Mouse (Mus musculus) MEL-GATA-1-ER (cell line): Measurements from ENCODE around the gene Dynlt1c.
"Not testable (repeated sequence)": the region's sequence is repeated elsewhere in the genome, so short reads cannot be mapped to it uniquely, and the experiment has no call there.

Experiments used
- DNase-seq: peaks from one replicate; pipeline ENCODE4 v3.0.0-alpha.2; 2012; ENCODE audit warnings: low read depth; ENCODE audit errors: extremely low read depth

Gene Dynlt1c

DNA sequence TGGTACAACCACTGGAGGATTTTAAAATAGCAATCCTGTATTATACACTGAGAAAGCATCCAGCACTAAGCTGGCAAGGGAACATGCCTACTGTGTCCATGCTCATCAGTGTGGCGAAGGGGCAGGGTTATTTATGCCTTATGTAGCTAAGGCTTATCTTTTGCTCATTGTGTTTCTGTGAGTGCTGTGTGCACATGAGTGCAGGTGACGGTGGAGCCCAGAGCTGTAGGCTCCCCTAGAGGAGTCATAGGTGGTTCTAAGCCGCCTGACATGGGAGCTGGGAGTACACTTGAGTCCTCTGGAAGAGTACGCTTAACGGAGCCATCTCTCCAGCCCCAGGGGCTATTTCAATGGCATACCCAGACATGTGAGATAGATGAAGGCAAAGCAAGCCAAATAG is 17.8 kb downstream of the Dynlt1c start:
- DNase-seq, result not testable (repeated sequence)

DNA sequence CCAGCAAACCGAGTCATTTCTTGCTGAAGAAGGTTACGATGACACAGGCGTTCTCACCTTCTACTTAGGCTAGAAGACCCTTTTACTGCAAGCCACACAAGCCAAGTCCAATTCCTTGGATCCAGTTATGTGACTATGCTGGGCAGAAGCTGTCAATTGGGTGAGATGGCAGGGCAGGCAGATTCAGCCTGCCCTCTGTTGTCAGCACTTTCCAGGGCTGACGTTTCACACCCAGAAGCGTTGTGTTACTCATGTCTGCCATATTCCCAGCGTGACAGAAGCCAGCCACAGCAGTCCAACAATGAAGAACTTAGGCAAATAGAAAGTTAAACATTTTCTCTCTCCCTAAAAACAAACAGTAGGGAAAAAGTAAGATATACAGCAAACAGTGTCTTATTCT is 18.6 kb downstream of the Dynlt1c start:
- DNase-seq, result not testable (repeated sequence)

- DNase-seq, result not testable (repeated sequence)
These were observed 19.4 kb downstream of the Dynlt1c start for GRCm38 (mm10) chr17:6620730-6621451.

- DNase-seq, result not testable (repeated sequence)
These were observed 20.5 kb downstream of the Dynlt1c start for GRCm38 (mm10) chr17:6621976-6622375.

GRCm38 (mm10) chr17:6624926-6625558 is 23.6 kb downstream of the Dynlt1c start:
- not testable (repeated sequence) for DNase-seq

DNA sequence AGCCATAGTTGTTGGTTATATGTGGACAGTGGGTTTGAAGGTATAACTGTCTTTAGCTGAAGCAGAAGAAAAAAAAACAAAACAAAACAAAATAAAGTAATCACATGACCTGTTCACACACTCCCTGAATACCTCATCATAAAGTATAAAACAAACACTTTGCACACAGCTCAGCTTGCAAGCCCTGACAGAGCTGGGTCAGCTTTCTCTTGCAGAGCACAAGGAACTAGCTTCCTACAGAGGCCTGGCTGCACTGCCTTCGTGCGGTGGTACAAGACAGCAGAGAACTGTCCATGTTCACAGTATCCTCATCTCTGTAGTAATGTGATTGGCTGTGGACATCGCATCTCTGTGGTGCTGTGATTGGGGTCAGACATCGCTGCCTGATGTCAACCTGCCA is 28.9 kb downstream of the Dynlt1c start:
- not testable (repeated sequence) for DNase-seq

- not testable (repeated sequence) for DNase-seq
These were observed 31.4 kb downstream of the Dynlt1c start for GRCm38 (mm10) chr17:6632850-6633249.

DNA sequence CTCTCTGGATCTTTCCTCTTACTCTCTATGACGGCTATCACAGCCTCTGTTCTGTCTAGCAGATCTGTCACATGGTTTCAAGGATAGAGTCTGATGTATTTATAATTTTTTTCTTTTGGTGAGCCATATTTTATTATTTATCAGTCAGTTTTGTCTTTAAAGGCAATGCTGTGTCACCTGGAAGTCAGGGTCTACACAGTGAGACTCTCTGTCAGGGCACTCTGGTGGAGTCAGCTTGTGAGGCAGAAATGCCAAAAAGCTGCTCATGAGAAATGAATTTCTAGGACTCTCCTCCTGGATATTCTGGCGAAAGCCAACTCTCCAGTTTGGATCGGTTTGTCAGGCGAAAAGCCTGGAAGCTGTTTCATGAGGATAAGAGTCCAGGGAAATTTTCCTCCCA is 34.3 kb downstream of the Dynlt1c start:
- DNase-seq, result not testable (repeated sequence)

DNA sequence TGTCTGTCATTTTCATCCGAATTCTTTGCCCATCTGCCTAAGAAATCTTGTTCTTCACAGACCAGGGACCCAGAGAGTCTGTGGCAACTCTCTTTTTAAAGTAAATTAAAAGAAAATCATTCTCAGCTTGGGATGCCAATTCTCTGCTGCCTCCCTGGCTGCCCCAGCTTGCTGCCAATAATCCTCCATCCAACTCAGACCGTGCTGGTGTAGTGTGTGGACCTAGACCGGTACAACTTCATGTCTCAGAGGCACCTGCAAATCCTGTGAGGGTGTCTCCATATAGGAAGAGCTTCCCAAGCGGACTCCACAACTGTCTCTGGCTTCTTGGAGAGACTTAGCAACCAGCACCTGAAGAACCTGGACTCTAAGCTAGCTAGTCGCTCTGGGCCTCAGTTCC is 35.4 kb downstream of the Dynlt1c start:
- DNase-seq, result no peak

DNA sequence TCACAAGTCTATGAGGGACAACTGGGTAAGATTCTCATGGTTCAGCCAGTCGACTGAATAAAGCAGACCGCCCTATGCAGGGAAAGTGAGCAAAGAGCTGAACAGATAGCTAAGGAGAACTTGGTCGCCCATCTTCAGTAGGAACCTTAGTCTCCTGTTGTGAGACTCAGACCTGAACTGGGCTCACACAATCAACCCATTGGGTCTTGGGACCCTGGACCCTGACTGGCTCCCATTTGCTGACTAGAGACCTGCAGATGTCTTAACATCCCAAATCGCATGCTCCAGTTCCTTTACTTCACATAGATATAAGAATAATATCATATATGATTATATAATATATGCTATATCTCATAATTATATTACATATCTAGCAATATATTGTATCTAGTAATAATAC is 36.0 kb downstream of the Dynlt1c start:
- DNase-seq, result not testable (repeated sequence)

- DNase-seq, result not testable (repeated sequence)
These were observed 37.0 kb downstream of the Dynlt1c start for GRCm38 (mm10) chr17:6638444-6638843.

- DNase-seq, result not testable (repeated sequence)
These were observed 38.0 kb downstream of the Dynlt1c start for GRCm38 (mm10) chr17:6639486-6639885.

- DNase-seq, result not testable (repeated sequence)
These were observed 38.7 kb downstream of the Dynlt1c start for GRCm38 (mm10) chr17:6640044-6640637.

DNA sequence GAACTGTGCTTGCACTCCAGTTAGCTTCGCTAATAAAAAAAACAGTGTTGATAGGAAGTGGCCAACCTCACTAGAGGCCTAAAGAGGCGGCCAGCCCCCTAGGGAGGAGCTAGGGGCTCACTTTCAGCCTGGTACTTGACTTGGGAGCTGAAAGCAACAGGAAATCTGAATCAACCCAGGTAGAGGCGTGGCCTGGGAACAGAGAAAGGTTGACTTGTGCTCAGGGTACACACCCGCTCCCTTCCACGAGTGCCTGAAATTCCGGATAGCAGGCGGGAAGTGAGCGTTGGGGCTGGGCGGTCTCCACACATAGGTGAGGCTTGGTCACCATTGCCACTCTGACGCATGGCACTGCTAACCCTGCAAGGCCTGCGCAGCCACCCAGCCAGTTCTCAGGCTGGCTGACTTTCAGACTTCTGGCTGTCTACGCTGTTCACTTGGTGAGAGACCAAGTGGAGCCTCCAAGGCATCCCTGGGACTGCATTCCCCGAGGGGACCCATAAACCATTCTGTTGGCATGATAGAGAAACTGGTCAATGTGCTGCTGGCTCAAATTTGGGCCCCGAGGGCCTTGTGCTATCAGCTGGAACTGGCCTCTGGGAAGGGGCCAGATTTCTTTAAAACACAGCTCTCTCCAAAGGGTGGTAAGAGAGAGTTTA is 39.4 kb downstream of the Dynlt1c start:
- not testable (repeated sequence) for DNase-seq

DNA sequence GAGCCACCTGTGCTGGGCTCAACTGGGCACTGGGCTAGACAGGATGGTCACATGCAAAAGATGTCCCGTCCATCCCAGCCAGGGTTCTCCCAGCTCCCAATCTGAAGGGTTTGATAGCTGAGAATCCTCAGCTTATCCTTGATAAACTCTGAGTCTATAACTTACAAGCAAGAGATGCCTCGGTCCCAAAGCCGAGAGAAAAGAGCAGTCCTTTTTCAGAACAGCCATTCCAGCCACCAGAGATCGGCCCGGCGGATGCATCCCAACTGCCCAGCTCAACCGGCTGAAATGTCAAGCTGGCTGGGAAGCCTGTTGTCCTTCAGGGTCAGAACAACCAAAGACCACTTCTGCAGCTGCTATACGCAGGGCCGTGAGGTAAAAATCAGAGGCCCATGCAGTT is 42.7 kb downstream of the Dynlt1c start:
- DNase-seq, result not testable (repeated sequence)

DNA sequence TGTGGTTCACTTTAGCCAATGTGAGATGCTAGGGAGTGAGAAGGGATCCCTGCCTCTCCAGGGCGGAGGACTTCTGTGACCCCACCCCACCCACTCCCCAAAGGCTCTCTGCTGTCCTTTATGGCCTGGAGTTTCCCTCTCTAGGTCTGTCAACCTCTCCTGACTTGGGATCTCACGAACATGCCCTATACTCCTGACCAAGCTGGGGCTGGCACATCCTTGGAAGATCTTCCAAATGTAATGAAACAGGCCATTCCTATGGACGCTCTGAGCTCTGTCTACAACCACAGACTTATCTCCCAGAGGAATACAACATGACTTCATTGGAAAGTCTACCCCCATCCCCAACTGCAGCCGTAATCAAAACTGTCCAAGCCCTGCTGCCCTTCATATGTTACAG is 43.2 kb downstream of the Dynlt1c start:
- not testable (repeated sequence) for DNase-seq

- DNase-seq, result not testable (repeated sequence)
These were observed 44.2 kb downstream of the Dynlt1c start for GRCm38 (mm10) chr17:6645668-6646067.

GRCm38 (mm10) chr17:6646841-6647240 is 45.4 kb downstream of the Dynlt1c start:
- DNase-seq, result not testable (repeated sequence)

DNA sequence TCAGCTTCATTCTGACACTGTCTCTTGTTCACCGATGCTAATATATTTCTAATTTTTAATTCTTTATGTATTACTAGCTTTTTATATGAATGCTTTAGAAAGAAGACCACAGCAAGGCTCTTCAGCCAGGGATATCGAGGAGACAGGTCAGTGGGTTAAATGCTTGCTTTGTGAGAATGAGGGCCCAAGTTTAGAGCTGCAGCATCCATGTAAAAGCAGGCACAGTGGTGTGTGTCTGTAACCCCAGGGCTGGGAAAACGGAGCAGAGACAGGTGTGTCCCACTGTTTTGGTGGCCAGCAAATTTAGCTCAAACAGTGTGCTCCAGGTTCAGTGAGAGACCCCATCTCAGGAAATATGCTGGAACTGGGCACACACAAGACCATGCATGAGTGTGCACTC is 46.0 kb downstream of the Dynlt1c start:
- not testable (repeated sequence) for DNase-seq

DNA sequence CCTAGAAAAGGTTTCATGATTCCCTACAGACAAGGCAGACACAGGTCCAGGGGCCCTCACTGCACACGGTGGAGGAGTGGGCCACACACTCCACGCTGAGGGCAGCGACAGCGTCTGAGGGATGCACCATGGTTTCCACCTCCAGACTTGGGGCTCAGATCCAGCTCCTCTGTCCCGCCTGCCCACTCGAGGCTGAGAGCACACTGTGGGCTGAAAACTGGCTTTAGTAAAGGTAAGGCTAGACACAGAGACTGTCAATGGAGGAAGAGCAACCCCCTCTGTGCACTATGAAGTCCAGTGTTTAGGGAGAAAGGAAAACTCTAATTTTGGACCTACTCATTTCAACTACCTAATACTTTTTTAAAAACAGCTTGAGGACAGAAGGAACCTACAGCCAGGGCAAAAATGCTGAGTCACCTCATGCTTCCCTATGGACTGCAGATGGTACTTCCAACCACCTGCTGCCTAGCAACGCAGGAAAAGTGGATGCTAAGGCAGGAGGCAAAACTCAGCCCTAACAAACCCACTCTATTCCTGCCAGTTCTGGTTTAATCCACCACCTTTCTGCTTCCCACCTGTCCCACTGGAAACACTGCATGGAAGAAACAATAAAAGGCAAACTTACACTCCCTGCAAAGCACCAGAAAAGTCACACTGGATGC is 49.6 kb downstream of the Dynlt1c start:
- DNase-seq, result not testable (repeated sequence)

DNA sequence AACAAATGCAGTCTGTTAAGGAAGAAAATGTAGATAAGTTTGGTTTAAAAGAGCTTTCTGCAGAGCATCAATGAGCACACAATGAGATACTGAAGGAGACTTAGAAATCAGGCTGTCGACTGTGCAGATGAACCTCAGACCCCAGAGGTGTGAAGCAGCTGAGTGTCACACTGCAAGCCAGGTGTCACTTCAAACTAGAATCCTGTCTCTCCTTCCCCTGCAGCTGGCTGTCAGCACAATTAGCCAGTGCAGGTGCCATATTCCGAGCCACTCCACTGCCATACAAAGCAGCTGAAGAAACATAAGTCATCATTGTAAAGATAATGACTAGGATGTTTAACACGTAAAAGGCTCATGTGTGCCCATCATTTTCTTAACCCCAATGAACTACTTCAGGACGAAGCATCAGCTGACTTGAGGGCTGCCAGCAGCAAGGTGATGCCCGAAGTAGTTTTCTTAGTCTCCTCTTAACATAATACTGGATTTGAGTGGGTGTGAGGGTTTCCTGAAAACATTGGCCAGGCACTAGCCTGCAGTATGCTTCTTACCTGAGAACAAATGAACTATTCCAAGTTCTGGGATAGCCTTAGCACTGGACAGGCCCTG is 52.0 kb downstream of the Dynlt1c start:
- not testable (repeated sequence) for DNase-seq
